Mouse (Mus musculus) gastrocnemius, postnatal 14 days (tissue): ENCODE results near the gene T. TPM values are rescaled to one million over a fixed set of nuclear protein-coding genes. Genes with fewer than 3 reads are reported as not detected.

Experiments used
- DNase-seq: peaks from one replicate; pipeline ENCODE4 v3.0.0; 2021; ENCODE audit warnings: mixed read lengths
- intact Hi-C: fragments of 180-260 bp; cut with DNase I; formaldehyde crosslinking; loops from one replicate; pipeline ENCODE4 v1.15.1; 2025; ENCODE audit warnings: low total_unique reads
- total RNA-seq, 2 experiments: library from RNA; stranded (reverse); gene quantifications; 2 replicates each; pipeline ENCODE4 v1.2.3; 2021

T gene
- total RNA-seq, 2 experiments from 2014 or later: not detected

- intact Hi-C loops: no loop called here
Measured at GRCm38 (mm10) chr17:8429896-8430295, 4.3 kb upstream of the T start.

GRCm38 (mm10) chr17:8432179-8432800, 1.9 kb upstream of the T start:
- DNase-seq: no peak
- intact Hi-C loops: no loop called here

More at GRCm38 (mm10) chr17:8429896-8430295, 4.3 kb upstream of the T start:
- no peak for DNase-seq

GRCm38 (mm10) chr17:8433121-8433977, 874 bp upstream of the T start:
- DNase-seq: no peak
- intact Hi-C loops: no loop called here

GRCm38 (mm10) chr17:8436184-8436583, 2.0 kb downstream of the T start:
- intact Hi-C loops: no loop called here
- DNase-seq: no peak

GRCm38 (mm10) chr17:8444062-8444461, 9.8 kb downstream of the T start:
- intact Hi-C loops: no loop called here

GRCm38 (mm10) chr17:8447676-8448192, 13.5 kb downstream of the T start:
- intact Hi-C loops: no loop called here
- DNase-seq: peak; percentile 31

More at GRCm38 (mm10) chr17:8444062-8444461, 9.8 kb downstream of the T start:
- DNase-seq: no peak

GRCm38 (mm10) chr17:8448324-8448723, 14.1 kb downstream of the T start:
- no peak for DNase-seq
- intact Hi-C loops: no loop called here

GRCm38 (mm10) chr17:8455196-8455595, 21.0 kb downstream of the T start:
- intact Hi-C loops: no loop called here
- no peak for DNase-seq

GRCm38 (mm10) chr17:8455601-8456000, 21.4 kb downstream of the T start:
- intact Hi-C loops: no loop called here
- DNase-seq: no peak

GRCm38 (mm10) chr17:8456856-8457460, 22.7 kb downstream of the T start:
- DNase-seq: no peak

GRCm38 (mm10) chr17:8461568-8461967, 27.3 kb downstream of the T start:
- intact Hi-C loops: no loop called here
- peak; percentile 39 for DNase-seq

More at GRCm38 (mm10) chr17:8456856-8457460, 22.7 kb downstream of the T start:
- intact Hi-C loops: no loop called here

- DNase-seq: peak; percentile 40
- intact Hi-C loops: no loop called here
Measured at GRCm38 (mm10) chr17:8463482-8464128, 29.4 kb downstream of the T start.

- no peak for DNase-seq
- intact Hi-C loops: loop anchor here (2.0 kb wide), 1 partner anchor 125 kb away; no protein-coding TSS in a partner anchor
Measured at GRCm38 (mm10) chr17:8467771-8468170, 33.5 kb downstream of the T start.

- DNase-seq: peak; percentile 76
Measured at GRCm38 (mm10) chr17:8468716-8469344, 34.6 kb downstream of the T start.

GRCm38 (mm10) chr17:8478554-8478953, 44.3 kb downstream of the T start:
- intact Hi-C loops: no loop called here

More at GRCm38 (mm10) chr17:8468716-8469344, 34.6 kb downstream of the T start:
- intact Hi-C loops: loop anchor here (2.0 kb wide), 1 partner anchor 124 kb away; no protein-coding TSS in a partner anchor

GRCm38 (mm10) chr17:8479493-8480128, 45.4 kb downstream of the T start:
- no peak for DNase-seq
- intact Hi-C loops: no loop called here

More at GRCm38 (mm10) chr17:8478554-8478953, 44.3 kb downstream of the T start:
- DNase-seq: no peak

GRCm38 (mm10) chr17:8481797-8482196, 47.6 kb downstream of the T start:
- no peak for DNase-seq
- intact Hi-C loops: no loop called here

- DNase-seq: no peak
- intact Hi-C loops: no loop called here
Measured at GRCm38 (mm10) chr17:8482876-8483275, 48.7 kb downstream of the T start.

- no peak for DNase-seq
- intact Hi-C loops: no loop called here
Measured at GRCm38 (mm10) chr17:8484246-8484645, 50.0 kb downstream of the T start.
